Mouse (Mus musculus): ENCODE results near the gene Atp12a. TPM values are rescaled to one million over a fixed set of nuclear protein-coding genes. Genes with fewer than 3 reads are reported as not detected.

Gene Atp12a
- polyA plus RNA-seq, 1 experiment from 2014 or later, result not detected

GRCm38 (mm10) chr14:56351959-56352660 is 12.8 kb upstream of the Atp12a start:
- H3K9me3 ChIP-seq (replicated peaks), result no peaks in the 10 kb centered on the region
- no peaks in the 10 kb centered on the region for H3K36me3 ChIP-seq
- no peak overlapping the region for H3K4me3 ChIP-seq
- WGBS, result 36% methylated on average over 17 of the region's 17 CpGs
- peak; percentile 53 for DNase-seq (ENCODE audit: low spot score)
- H3K27ac ChIP-seq (replicated peaks), result no peak overlapping the region
- H3K27me3 ChIP-seq (ENCODE audit: low read depth, poor library complexity, severe bottlenecking), result no peaks in the 10 kb centered on the region
- H3K4me1 ChIP-seq, result no peaks in the 10 kb centered on the region

- Histone ChIP-seq H3K36me3 (no peaks in the 10 kb centered on the region), H3K9me3 (replicated peaks) (no peaks in the 10 kb centered on the region), H3K4me3 (no peak overlapping the region), H3K4me1 (no peaks in the 10 kb centered on the region), H3K27ac (replicated peaks) (no peak overlapping the region), H3K27me3 (ENCODE audit: low read depth, poor library complexity, severe bottlenecking) (no peaks in the 10 kb centered on the region)
- 89% methylated on average over 3 of the region's 3 CpGs for WGBS
- DNase-seq (ENCODE audit: low spot score), result no peak
Observed at GRCm38 (mm10) chr14:56354803-56355202, 10.1 kb upstream of the Atp12a start.

GRCm38 (mm10) chr14:56355396-56355795 is 9.5 kb upstream of the Atp12a start:
- H3K9me3 ChIP-seq (replicated peaks), result no peaks in the 10 kb centered on the region
- WGBS, result 87% methylated on average over 8 of the region's 8 CpGs

GRCm38 (mm10) chr14:56356196-56356595 is 8.7 kb upstream of the Atp12a start:
- H3K27ac ChIP-seq (replicated peaks), result no peak overlapping the region
- no peaks in the 10 kb centered on the region for H3K9me3 ChIP-seq (replicated peaks)
- no peaks in the 10 kb centered on the region for H3K27me3 ChIP-seq (ENCODE audit: low read depth, poor library complexity, severe bottlenecking)
- H3K4me1 ChIP-seq, result no peaks in the 10 kb centered on the region
- DNase-seq (ENCODE audit: low spot score), result no peak
- H3K36me3 ChIP-seq, result no peaks in the 10 kb centered on the region
- 88% methylated on average over 6 of the region's 6 CpGs for WGBS
- no peak overlapping the region for H3K4me3 ChIP-seq

More at GRCm38 (mm10) chr14:56355396-56355795, 9.5 kb upstream of the Atp12a start:
- Histone ChIP-seq H3K27me3 (ENCODE audit: low read depth, poor library complexity, severe bottlenecking) (no peaks in the 10 kb centered on the region), H3K4me1 (no peaks in the 10 kb centered on the region), H3K36me3 (no peaks in the 10 kb centered on the region), H3K27ac (replicated peaks) (no peak overlapping the region), H3K4me3 (no peak overlapping the region)
- DNase-seq (ENCODE audit: low spot score), result no peak

- H3K9me3 ChIP-seq (replicated peaks), result no peaks in the 10 kb centered on the region
- 90% methylated on average over 7 of the region's 7 CpGs for WGBS
- H3K4me1 ChIP-seq, result no peaks in the 10 kb centered on the region
- peaks cover 20% of the 10 kb centered on the region for H3K27me3 ChIP-seq (ENCODE audit: low read depth, poor library complexity, severe bottlenecking)
- H3K4me3 ChIP-seq, result no peak overlapping the region
- H3K36me3 ChIP-seq, result no peaks in the 10 kb centered on the region
- no peak overlapping the region for H3K27ac ChIP-seq (replicated peaks)
- no peak for DNase-seq (ENCODE audit: low spot score)
Observed at GRCm38 (mm10) chr14:56358422-56358821, 6.4 kb upstream of the Atp12a start.

- H3K4me1 ChIP-seq, result no peaks in the 10 kb centered on the region
- WGBS, result 87% methylated on average over 6 of the region's 6 CpGs
- no peak for DNase-seq (ENCODE audit: low spot score)
Observed at GRCm38 (mm10) chr14:56359131-56359530, 5.7 kb upstream of the Atp12a start.

GRCm38 (mm10) chr14:56365292-56365691 is 424 bp downstream of the Atp12a start:
- 32% methylated on average over 8 of the region's 8 CpGs for WGBS
- Histone ChIP-seq H3K4me1 (peaks cover 12% of the 10 kb centered on the region), H3K36me3 (no peaks in the 10 kb centered on the region), H3K9me3 (replicated peaks) (no peaks in the 10 kb centered on the region), H3K4me3 (peak overlapping the region; percentile 49), H3K27ac (replicated peaks) (no peak overlapping the region), H3K27me3 (ENCODE audit: low read depth, poor library complexity, severe bottlenecking) (peaks cover 72% of the 10 kb centered on the region)
- DNase-seq (ENCODE audit: low spot score), result no peak

More at GRCm38 (mm10) chr14:56359131-56359530, 5.7 kb upstream of the Atp12a start:
- H3K27ac ChIP-seq (replicated peaks), result no peak overlapping the region
- H3K27me3 ChIP-seq (ENCODE audit: low read depth, poor library complexity, severe bottlenecking), result peaks cover 27% of the 10 kb centered on the region
- no peaks in the 10 kb centered on the region for H3K9me3 ChIP-seq (replicated peaks)
- H3K36me3 ChIP-seq, result no peaks in the 10 kb centered on the region
- no peak overlapping the region for H3K4me3 ChIP-seq

- Histone ChIP-seq H3K4me3 (no peak overlapping the region), H3K27me3 (ENCODE audit: low read depth, poor library complexity, severe bottlenecking) (peaks cover 69% of the 10 kb centered on the region), H3K27ac (replicated peaks) (no peak overlapping the region), H3K4me1 (peaks cover 12% of the 10 kb centered on the region), H3K9me3 (replicated peaks) (no peaks in the 10 kb centered on the region), H3K36me3 (no peaks in the 10 kb centered on the region)
- 39% methylated on average over 15 of the region's 15 CpGs for WGBS
- DNase-seq (ENCODE audit: low spot score), result no peak
Observed at GRCm38 (mm10) chr14:56366712-56367111, 1.8 kb downstream of the Atp12a start.

- Histone ChIP-seq H3K4me3 (no peak overlapping the region), H3K27ac (replicated peaks) (no peak overlapping the region), H3K36me3 (no peaks in the 10 kb centered on the region), H3K4me1 (peaks cover 12% of the 10 kb centered on the region), H3K9me3 (replicated peaks) (no peaks in the 10 kb centered on the region), H3K27me3 (ENCODE audit: low read depth, poor library complexity, severe bottlenecking) (peaks cover 48% of the 10 kb centered on the region)
- WGBS, result 54% methylated on average over 3 of the region's 3 CpGs
- DNase-seq (ENCODE audit: low spot score), result peak; percentile 23
Observed at GRCm38 (mm10) chr14:56368834-56369233, 4.0 kb downstream of the Atp12a start.

GRCm38 (mm10) chr14:56375731-56376130 is 10.9 kb downstream of the Atp12a start:
- H3K36me3 ChIP-seq, result no peaks in the 10 kb centered on the region
- H3K27me3 ChIP-seq (ENCODE audit: low read depth, poor library complexity, severe bottlenecking), result no peaks in the 10 kb centered on the region
- WGBS, result 3% methylated on average over 6 of the region's 6 CpGs
- DNase-seq (ENCODE audit: low spot score), result peak; percentile 82
- no peaks in the 10 kb centered on the region for H3K4me1 ChIP-seq
- no peak overlapping the region for H3K4me3 ChIP-seq
- no peak overlapping the region for H3K27ac ChIP-seq (replicated peaks)
- no peaks in the 10 kb centered on the region for H3K9me3 ChIP-seq (replicated peaks)

- H3K9me3 ChIP-seq (replicated peaks), result no peaks in the 10 kb centered on the region
- no peaks in the 10 kb centered on the region for H3K4me1 ChIP-seq
- no peaks in the 10 kb centered on the region for H3K27me3 ChIP-seq (ENCODE audit: low read depth, poor library complexity, severe bottlenecking)
- H3K36me3 ChIP-seq, result no peaks in the 10 kb centered on the region
- DNase-seq (ENCODE audit: low spot score), result no peak
- H3K4me3 ChIP-seq, result no peak overlapping the region
- no peak overlapping the region for H3K27ac ChIP-seq (replicated peaks)
Observed at GRCm38 (mm10) chr14:56377745-56378144, 12.9 kb downstream of the Atp12a start.

GRCm38 (mm10) chr14:56379336-56379735 is 14.5 kb downstream of the Atp12a start:
- WGBS, result 84% methylated on average over 9 of the region's 9 CpGs
- no peak for DNase-seq (ENCODE audit: low spot score)
- no peak overlapping the region for H3K27ac ChIP-seq (replicated peaks)

GRCm38 (mm10) chr14:56382366-56382765 is 17.5 kb downstream of the Atp12a start:
- Histone ChIP-seq H3K4me1 (no peaks in the 10 kb centered on the region), H3K4me3 (no peak overlapping the region), H3K36me3 (no peaks in the 10 kb centered on the region), H3K9me3 (replicated peaks) (no peaks in the 10 kb centered on the region), H3K27me3 (ENCODE audit: low read depth, poor library complexity, severe bottlenecking) (no peaks in the 10 kb centered on the region), H3K27ac (replicated peaks) (no peak overlapping the region)
- WGBS, result 90% methylated on average over 4 of the region's 4 CpGs
- no peak for DNase-seq (ENCODE audit: low spot score)

More at GRCm38 (mm10) chr14:56379336-56379735, 14.5 kb downstream of the Atp12a start:
- no peaks in the 10 kb centered on the region for H3K27me3 ChIP-seq (ENCODE audit: low read depth, poor library complexity, severe bottlenecking)
- H3K36me3 ChIP-seq, result no peaks in the 10 kb centered on the region
- H3K4me1 ChIP-seq, result no peaks in the 10 kb centered on the region
- no peaks in the 10 kb centered on the region for H3K9me3 ChIP-seq (replicated peaks)
- no peak overlapping the region for H3K4me3 ChIP-seq

All from midbrain, embryonic 10.5 days (tissue).